Mouse (Mus musculus) 416B (cell line): ENCODE results near the gene Lsm2.
A peak's percentile ranks its signal among the peaks of the same experiment; 100 is the strongest.
"Not testable (repeated sequence)": the region's sequence is repeated elsewhere in the genome, so short reads cannot be mapped to it uniquely, and the experiment has no call there.

Experiments used
- DNase-seq: peaks from one replicate; pipeline ENCODE4 v3.0.0; 2011; ENCODE audit warnings: low read depth

Gene Lsm2

DNA sequence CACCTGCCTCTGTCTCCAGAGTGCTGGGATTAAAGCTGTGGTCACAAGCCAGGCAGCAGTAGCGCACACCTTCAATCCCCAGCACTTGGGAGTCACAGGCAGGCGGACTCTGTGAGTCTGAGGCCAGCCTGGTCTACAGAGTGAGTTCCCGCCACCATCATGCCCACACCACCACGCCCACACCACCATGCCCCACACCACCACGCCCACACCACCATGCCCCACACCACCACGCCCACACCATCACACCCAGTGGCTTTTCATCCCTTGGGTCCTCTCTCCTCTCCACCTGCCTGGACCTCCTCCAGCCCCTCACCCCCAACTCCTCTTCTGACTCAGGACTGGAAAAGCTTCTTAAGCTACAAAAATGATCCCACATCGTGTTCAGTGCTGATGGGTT, 50.2 kb downstream of the Lsm2 start:
- no peak for DNase-seq

DNA sequence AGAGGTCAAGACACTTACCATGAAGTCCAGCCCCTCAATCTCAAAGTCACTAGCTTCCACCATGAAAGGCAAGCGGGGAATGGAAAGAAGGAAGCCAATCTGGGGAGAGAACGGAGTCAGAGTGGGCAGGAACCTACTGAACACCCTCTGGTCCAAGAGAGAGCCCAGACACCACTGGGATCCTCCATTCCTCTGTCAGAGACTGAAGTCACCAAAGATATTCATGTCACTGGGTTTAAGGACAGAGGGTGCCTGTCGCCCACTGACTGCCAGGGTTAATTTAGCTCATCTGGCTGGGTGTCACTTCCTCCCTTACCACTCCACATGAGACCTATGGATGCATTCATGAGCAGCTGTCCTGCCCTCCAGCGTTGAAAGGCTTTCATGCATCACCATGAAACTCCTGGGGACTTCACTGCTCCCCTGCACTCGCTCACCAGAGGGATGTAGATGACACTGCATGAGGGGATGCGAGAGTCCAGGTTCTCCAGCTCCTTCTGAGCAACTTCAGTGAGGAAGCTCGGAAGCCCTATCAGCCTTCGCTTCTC, 50.7 kb downstream of the Lsm2 start:
- no peak for DNase-seq

DNA sequence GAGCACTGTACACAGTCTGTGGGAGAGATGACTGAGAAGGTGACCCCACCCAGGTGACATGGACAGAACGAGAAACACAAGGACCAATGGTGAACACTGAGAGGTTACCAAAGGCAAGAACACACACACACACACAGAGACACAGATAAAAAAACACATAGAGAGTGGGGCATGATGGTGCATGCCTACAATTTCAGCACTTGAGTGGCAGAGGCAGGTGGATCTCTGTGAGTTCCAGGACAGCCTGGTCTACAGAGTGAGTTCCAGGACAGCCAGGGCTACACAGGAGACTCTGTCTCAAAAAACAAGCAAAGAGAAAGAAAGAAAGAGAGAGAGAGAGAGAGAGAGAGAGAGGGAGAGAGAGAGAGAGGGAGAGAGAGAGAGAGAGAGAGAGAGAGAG, 52.0 kb downstream of the Lsm2 start:
- DNase-seq: not testable (repeated sequence)

DNA sequence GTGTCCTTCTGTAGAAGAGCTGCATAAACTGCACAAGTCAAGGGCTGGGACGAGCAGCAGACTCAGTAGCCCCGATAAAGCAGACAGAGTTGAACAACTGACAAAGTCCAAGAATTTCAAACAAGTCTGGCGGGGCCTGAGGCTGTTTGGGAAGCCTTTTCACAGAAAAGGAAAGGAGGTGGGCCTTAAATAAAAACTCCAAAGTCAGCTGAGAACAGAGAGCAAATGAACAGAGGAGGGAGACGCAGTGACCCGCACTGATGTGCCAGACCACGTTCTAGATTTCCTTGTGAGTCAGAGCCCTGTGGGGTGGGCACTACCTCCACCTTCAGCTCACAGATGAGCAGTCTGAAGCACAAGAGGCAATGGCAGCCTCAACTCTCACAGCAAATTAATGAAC, 53.2 kb downstream of the Lsm2 start:
- peak; percentile 57 for DNase-seq
